Mouse (Mus musculus): ENCODE measurements around the gene Hist2h2aa1.
A peak's percentile ranks its signal among the peaks of the same experiment; 100 is the strongest.
"Not testable (repeated sequence)": the region's sequence is repeated elsewhere in the genome, so short reads cannot be mapped to it uniquely, and the experiment has no call there.

The Hist2h2aa1 gene

DNA sequence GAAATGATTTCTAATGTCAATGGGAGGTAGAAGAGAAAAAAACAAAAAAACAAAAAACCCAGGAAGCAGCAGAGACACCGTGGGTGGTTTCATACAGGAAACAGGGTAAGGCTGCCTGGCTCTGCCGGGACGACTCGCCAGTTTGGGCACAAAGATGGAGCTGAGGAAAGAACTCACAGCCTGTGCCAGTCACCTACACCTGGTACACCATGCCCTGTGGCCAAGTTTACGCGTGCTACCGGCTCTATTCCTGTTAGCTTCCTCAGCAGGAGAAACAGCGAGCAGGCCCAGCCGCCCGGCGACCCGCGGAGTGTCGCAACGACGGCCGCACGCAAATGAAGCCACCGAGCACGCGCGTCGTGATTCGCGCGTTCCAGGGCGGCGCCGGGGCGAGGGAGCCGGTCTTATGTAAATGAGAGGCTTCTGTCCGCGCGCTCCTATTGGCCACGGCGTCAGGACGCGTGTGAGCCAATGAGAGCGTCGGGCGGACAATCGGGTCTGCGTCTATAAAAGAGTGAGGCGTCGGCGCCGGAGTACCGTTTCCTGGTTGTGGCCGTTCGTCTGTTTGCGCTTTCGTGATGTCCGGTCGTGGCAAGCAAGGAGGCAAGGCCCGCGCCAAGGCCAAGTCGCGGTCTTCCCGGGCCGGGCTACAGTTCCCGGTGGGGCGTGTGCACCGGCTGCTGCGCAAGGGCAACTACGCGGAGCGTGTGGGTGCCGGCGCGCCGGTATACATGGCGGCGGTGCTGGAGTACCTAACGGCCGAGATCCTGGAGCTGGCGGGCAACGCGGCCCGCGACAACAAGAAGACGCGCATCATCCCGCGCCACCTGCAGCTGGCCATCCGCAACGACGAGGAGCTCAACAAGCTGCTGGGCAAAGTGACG lies at the start of gene Hist2h2aa1:
Gene Hist2h2aa1, plus strand, starts transcription at position 495 of the 884 bp plus-strand sequence.
- DNase-seq (ENCODE audit: low read depth, low spot score): not testable (repeated sequence)

DNA sequence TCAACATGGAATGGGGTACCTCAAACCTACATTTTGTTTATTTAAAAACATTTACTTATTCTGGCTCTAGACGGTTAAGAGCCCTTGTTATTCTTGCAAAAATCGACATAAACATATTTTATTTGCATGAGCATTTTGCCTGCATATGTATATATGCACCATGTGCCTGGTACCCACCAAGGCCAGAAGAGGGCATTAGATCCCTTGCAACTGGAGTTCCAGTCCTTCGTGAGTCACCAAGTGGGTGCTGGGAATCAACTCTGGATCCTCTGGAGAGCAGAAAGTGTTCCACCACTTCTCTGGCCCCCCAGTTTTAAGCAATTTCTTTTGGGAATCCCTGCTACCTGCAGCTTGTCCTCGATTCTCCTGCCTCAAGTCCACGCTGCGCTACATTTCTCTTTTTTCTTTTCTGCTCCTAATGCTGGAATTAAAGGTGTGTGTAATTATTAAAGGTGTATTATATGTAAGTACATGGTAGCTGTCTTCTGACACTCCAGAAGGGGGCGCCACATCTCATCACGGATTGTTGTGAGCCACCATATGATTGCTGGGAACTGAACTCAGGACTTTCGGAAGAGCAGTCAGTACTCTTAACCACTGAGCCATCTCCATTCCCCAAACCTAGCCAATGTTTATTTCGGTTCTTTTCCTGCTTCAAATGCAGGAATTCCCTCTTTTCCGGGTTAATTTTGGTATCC lies 49.5 kb upstream of the Hist2h2aa1 start:
- no peak for DNase-seq (ENCODE audit: low read depth, low spot score)

DNA sequence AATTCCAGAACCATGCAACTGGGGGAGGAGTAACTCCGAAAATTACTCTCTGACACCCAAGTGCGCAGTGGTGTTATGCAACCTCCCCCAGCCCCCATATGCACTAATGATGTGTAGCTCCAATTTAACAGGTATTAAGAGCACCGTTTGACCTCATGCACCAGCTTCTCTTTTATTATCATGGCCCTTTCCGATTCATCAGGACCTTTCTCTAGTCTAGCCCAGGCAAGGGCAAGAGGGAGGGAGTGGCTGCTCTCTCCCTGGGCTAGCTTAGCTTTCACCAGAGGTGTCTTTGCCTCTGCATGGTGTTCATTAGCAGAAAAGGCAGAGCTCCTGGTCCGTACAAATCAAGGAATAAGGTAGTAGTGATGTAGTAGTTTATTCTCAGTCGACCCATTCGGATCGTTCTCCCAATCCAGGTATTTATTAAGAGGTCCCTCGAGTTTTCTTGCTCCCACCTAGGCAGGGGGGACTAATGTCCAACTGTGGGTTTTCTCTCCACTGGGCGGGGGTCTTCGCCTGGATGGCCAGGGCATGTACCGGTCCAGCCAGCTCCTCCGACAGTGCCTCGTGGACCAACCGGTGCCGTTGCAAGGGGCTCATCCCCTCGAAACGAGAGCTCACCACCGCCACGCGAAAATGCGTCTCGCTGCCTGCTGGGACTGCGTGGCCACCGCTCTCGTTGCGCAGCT lies 48.7 kb upstream of the Hist2h2aa1 start:
- DNase-seq (ENCODE audit: low read depth, low spot score): no peak

DNA sequence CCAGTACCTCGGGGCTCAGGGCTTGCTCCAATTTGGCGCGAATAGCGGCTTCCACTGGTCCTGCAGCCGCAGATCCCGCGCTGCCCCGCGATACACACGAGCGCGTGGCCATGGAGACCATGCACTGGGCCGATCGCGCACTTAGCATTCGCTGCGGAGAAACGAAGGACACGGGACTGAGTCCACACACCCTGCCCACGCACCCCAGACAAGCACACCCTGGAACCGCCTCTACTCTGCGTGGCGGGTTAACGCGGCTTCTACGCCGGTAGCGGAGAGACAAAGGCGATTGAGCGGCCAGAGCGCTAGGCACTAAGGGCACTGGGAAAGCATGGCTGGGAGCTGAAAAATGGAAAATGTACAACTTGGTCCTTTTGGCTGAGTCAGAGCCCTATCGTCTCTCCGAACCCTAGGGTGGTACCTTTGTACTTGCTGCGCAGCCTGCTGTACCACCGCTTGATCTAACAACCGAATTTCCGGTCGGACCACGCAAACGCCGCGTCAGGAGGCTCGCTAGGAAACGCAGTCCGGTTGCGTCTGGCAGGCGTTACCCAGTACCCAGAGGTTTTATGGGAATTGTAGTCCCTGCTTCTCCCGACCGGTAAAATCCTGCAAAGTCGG lies 48.1 kb upstream of the Hist2h2aa1 start:
- peak; percentile 89 for DNase-seq (ENCODE audit: low read depth, low spot score)

DNA sequence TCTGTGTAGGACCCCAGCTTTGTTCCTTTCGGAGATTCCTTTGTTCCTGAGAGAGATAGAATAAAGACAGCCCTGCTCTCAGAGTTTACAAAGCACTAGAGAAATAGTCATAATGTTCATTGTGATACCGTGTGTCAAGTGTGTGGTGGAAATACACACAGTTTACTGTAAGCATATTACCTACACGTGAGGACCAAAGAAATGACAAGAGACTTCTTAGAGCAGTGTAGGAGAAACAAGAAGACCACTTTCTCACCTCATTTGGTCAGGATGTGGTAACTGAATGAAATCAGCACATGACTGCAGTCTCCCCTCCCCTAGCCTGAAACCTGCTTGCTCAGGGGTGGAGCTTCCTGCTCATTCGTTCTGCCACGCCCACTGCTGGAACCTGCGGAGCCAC lies 47.1 kb upstream of the Hist2h2aa1 start:
- no peak for DNase-seq (ENCODE audit: low read depth, low spot score)

DNA sequence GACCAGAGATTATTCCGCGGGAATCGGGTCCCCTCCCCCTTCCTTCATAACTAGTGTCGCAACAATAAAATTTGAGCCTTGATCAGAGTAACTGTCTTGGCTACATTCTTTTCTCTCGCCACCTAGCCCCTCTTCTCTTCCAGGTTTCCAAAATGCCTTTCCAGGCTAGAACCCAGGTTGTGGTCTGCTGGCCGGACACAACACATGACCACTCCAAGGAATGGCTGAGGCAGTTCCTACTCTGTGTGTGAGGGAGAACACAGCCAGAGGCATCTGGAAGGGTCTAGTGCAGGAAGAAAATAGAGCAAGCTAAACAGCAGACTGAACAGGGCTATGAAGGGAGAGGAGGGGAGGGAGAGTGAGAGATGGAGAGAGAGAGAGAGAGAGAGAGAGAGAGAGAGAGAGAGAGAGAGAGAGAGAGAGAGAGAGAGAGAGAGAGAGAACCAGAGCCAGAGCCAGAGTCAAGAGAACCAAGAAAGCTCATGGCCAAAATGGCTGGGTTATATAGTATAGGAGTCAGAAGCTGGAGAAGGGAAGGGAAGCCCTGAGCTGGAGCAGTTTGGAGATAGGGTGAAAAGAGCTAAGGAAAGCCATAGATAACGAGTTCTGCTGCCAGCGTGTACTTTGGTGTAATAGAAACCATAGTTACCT lies 46.6 kb upstream of the Hist2h2aa1 start:
- not testable (repeated sequence) for DNase-seq (ENCODE audit: low read depth, low spot score)

DNA sequence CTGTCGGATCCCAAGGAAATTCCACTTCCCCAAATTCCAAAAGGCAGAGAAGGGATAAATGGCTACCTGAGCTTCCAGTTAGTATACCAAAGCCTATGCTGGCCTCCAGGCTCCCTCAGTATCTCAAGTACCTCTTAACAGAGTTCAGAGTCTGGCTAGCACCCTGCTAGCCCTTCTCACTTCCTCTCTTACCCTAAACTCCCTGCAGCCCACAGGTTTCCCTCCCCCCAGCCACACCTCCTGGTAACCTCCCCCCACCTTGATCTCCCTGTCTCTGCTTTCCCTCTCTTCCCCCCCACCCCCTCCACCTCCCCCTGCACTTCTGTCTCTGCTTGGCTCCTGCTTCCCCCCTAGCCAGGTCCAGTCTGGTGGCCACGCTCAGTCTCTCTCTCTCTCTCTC lies 45.6 kb upstream of the Hist2h2aa1 start:
- no peak for DNase-seq (ENCODE audit: low read depth, low spot score)

DNA sequence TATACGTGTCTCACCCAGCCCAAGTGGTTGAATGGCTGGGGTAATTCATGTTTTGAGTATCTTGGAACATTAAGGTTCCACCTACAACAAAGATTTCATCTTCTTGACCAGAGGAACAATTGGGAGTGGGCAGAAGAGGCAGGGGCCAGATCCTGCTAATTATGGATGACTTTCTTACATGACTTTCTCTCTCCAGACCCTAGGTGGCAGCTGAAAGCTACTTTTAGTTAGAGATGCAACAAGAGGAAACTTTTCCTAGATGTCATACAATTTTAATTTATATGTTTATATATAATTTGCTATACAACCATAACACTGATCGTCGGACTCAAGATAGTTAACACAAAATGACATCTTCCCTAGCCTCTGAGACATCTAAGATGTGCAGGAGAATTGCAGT lies 37.5 kb upstream of the Hist2h2aa1 start:
- no peak for DNase-seq (ENCODE audit: low read depth, low spot score)

DNA sequence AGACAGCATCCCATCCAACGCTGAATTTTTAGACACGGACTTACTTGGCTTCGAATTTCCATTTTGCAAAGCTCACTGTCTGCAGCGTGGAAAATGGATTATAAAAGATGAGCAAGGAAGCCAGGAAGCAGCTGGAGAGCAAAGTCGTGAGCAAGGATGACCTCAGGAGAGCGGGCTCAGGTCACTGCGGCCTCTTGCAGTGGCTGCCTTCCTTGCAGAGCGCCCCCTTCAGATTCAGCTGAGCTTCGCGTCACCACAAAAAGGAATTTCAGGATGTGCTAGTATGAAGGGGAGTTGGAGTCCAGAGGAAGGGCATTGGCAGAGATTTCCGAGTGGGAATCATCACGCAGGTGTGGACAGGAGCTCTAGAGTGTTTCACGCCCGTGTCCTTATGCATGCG lies 36.1 kb upstream of the Hist2h2aa1 start:
- no peak for DNase-seq (ENCODE audit: low read depth, low spot score)

DNA sequence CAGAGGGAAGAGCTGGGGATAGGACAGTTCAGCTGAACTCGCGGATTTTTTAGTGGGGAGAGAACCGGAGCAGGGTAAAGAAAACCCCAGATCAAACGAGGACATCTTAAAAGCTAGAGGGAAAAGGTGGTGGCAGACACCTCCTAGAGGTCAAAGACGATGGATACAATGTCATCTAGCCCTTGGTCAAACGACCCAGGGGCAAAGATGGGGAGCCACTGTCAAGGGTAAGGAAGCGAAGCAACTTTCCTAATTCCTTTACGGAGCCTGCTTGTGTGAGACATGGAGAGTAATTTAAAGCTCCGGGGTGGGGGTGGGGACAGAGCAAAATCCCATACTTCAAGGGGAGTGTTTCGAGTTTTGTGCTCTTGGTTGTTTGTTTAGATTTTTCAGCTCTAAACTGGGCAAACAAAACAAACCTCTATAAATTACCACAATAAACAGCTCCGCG lies 26.1 kb upstream of the Hist2h2aa1 start:
- no peak for DNase-seq (ENCODE audit: low read depth, low spot score)

DNA sequence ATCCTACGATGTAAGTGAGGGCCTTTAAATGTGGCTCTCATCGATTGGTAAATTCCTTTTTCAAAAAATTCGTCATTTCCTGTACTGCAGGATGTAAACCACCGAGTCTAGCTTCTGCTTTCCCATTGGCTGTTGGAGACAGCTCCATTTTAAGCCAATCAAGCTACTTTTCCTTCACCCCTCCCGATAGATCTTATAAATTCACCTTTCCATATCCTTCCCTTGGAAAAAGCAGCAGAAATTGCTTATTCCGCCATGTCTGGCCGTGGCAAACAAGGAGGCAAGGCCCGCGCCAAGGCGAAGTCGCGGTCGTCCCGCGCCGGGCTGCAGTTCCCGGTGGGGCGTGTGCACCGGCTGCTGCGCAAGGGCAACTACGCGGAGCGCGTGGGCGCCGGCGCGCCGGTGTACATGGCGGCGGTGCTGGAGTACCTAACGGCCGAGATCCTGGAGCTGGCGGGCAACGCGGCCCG lies 25.6 kb upstream of the Hist2h2aa1 start, which contains the start of the genes Bola1 and Hist2h2ab:
Gene Bola1, minus strand, starts transcription at position 49 of the 470 bp plus-strand sequence.
Gene Hist2h2ab, plus strand, starts transcription at position 205 of the 470 bp plus-strand sequence.
- DNase-seq (ENCODE audit: low read depth, low spot score): peak; percentile 88

DNA sequence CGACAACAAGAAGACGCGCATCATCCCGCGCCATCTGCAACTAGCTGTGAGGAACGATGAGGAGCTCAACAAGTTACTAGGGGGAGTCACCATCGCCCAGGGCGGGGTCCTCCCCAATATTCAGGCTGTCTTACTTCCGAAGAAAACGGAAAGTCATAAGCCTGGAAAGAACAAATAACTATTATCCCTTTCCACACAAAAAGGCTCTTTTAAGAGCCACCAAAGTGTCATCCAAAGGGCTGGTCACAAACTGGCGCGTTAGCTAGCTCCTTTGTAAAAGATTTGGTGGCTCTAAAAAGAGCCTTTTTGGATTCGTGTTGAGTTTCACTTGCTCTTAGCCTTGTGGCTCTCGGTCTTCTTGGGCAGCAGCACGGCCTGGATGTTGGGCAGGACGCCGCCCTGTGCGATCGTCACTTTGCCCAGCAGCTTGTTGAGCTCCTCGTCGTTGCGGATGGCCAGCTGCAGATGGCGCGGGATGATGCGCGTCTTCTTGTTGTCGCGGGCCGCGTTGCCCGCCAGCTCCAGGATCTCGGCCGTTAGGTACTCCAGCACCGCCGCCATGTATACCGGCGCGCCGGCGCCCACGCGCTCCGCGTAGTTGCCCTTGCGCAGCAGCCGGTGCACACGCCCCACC lies 25.0 kb upstream of the Hist2h2aa1 start:
- DNase-seq (ENCODE audit: low read depth, low spot score): not testable (repeated sequence)

DNA sequence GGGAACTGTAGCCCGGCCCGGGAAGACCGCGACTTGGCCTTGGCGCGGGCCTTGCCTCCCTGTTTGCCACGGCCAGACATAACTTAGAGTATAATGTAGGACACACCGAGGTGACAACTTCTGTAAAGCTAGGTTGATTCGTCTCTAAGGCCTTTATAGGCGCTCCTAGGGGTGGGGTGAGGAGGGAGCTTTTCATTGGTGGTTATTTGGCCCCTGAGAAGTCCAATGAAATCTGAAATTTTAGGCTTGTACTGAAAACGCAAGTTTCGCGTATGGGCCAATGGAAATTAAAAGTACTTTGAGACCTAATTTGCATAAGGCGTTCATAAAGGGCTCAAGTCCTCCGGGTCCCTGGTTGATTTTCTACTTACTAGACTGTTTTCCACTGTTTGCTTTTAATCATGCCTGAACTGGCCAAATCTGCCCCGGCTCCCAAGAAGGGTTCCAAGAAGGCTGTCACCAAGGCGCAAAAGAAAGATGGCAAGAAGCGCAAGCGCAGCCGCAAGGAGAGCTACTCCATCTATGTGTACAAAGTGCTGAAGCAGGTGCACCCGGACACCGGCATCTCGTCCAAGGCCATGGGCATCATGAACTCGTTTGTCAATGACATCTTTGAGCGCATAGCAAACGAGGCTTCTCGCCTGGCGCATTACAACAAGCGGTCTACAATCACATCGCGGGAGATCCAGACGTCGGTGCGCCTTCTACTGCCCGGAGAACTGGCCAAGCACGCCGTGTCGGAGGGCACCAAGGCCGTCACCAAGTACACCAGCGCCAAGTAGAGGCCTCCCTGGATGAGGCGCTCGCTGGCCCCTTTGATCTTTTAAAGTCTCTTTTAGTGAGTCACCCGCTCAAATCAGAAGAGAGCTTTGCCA lies 24.3 kb upstream of the Hist2h2aa1 start, which contains the start of the genes Hist2h2ac and Hist2h2be:
Gene Hist2h2ac, minus strand, starts transcription at position 116 of the 875 bp plus-strand sequence.
Gene Hist2h2be, plus strand, starts transcription at position 355 of the 875 bp plus-strand sequence.
- peak; percentile 90 for DNase-seq (ENCODE audit: low read depth, low spot score)

DNA sequence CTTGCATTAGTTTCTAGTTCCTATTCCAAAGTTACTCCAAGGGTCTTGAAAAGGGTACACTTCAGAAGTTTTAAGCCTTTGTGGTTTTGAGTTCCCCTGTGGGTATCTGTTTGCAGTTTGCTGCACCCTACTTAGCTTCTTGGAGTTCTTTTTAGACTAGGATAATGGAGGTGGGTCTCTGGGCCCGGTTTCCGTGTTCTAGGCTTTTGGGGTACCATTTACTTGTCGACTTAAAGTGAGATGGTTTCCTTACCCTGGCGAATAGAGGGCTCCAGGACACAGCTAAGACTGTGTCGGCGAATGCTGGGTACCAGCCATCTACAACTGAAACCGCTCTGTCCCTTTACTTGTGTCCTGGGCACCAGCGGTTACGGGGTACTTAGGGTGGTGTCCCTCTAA lies 23.7 kb upstream of the Hist2h2aa1 start:
- DNase-seq (ENCODE audit: low read depth, low spot score): no peak

DNA sequence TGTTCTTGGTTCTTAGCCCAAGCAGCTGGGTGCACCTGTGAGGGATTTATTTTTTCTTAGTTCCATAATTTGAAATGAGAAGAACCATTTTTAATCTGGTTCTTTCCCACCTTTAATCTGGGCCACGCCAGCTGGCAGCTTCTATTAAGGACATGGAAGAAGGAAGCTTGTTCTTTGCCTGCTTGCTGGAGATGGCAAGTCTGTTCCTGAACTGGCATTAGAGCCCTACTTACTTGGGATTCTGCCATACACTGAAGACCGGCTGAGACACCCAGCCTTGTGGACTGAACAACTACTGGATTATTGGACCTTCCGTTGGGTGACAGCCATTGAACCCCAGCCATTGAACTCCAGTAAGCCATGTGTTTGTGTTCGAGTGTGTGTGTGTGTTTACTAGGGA lies 22.5 kb upstream of the Hist2h2aa1 start:
- no peak for DNase-seq (ENCODE audit: low read depth, low spot score)

DNA sequence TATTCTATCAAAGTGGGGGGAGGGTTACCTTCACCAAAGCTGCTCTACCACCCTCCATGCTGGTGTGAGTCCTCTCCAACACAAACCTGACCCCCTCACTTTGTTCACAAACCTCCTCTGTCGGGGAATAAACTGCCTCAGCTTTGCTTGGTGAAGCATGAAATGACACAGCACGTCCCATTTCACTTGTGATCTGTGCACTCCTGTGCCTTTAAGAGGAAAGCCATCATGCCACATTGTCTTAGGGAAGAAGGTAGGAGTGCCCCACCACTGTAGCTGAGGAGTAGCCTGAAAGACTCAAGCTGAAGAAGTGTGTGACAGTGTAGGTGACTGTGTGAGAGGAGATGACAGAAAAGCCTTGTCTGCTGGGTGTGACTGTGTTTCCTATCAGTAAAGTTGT lies 19.9 kb upstream of the Hist2h2aa1 start:
- no peak for DNase-seq (ENCODE audit: low read depth, low spot score)

DNA sequence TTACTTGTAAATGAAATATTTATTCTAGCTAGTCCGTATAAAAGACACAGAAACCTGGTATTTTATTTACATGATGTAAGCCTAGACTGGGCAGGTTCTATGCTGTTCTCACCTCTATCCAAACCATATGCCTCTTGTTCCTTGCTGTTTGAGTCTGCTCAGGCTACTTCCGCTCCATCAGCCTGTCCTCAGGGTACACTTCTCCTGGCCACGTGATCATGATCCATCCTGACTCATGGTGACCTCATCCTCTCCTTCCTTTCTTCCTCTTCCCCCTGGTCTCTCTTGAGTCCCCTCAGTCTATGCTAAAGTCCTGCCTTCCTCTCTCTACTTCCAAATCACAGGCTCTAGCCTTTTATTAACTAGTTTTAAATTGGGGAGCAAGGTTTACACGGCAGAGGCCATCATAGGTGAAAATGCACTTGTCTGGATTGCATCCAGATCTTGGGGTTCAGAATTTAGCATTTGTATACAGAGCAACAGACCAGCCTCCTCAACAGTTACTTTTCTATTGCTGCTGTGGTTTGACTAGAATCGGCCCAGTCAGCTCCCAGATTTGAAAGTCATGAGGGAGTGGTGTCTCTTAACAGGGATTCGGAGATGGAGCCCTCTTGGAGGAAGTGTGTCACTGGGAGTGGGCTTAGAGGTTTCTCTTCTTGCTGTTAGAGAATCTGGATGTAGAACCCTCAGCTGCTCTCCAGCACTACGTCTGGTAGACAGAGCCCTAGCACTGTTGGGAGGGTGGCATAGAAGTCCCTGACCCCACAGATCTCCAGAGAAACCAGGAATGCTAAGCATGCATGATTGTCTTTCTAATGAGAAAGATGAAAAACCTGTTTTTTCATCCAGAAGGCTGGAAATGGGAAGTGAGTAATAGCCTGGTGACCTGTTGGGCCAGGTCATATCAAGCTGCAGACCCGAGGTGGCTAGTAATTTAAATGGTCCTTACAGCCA lies 18.3 kb upstream of the Hist2h2aa1 start:
- no peak for DNase-seq (ENCODE audit: low read depth, low spot score)

DNA sequence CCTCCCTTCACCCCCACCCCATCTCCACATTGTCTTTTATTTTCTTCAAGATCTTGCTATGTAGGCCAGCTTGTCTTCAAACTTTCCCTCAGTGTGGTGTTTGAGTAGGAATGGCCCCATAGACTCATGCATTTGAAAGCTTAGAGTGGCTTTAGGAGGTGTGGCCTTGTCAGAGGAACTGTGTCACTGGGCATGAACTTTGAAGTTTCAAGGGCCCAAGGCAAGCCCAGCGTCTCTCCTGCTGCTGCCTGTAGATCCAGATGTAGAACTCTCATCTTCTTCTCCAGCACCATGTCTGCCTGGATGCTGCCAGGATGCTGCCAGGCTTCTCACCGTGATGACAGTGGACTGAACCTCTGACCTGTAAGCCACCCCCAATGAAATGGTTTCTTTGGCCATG lies 16.5 kb upstream of the Hist2h2aa1 start:
- no peak for DNase-seq (ENCODE audit: low read depth, low spot score)
